Mouse (Mus musculus): ENCODE measurements at regions not wholly inside any gene's neighbourhood (a gene's known extent, or its start where the extent isn't known, plus 50 kb on each side); places are given as distances from the start of the nearest gene placed in this dataset.
A peak's percentile ranks its signal among the peaks of the same experiment; 100 is the strongest.

GRCm38 (mm10) chr15:3171774-3172173, 96.6 kb upstream of the Selenop start:
- no peak for TF ChIP-seq GATA4 (IDR thresholded peaks at IDR 0.05; ENCODE audit: insufficient replicate concordance, low read length)

DNA sequence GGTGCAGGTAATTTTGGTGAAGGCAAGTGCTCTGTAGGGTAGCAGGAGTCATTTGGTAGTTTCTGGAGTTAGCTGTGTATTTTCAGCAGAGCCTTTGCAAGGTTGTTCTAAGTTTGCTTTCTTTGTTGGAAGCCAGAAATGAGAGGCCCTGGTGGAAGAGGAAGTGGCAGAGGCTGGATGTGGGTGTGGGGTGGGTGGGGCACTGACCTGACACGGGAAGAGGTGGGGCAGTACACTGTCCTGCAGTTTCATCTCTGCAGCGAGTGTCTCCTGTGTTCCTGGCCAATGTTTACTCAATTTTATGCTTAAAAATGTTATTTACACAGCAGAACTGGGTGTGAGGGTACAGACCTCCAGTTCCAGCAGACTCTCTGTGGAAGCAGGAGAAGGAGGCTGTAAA, 94.3 kb upstream of the Selenop start:
- TF ChIP-seq GATA4 (IDR thresholded peaks at IDR 0.05; ENCODE audit: insufficient replicate concordance, low read length), result no peak

DNA sequence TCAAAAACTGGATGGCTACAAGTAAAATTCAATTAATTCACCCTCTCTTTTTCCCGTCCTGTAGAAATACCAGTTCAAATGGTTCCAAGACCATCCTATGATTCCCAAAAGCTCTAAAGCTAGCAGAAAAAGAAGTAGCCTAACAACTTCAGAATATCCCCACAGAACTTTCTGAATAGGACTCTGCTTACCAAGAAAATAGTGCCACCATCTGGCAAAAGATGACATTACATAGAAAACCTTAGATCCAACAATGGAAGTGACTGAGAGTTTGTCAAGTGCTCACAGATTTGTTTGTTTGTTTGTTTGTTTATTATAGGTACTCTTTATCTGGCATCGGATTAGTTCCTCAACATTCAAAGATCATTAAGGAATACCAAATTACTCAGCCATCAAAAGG, 93.5 kb upstream of the Selenop start:
- TF ChIP-seq GATA4 (IDR thresholded peaks at IDR 0.05; ENCODE audit: insufficient replicate concordance, low read length), result no peak

GRCm38 (mm10) chr15:3201912-3202653, 66.3 kb upstream of the Selenop start:
- no peak for TF ChIP-seq GATA4 (IDR thresholded peaks at IDR 0.05; ENCODE audit: insufficient replicate concordance, low read length)

GRCm38 (mm10) chr15:3205522-3205921, 62.8 kb upstream of the Selenop start:
- no peak for TF ChIP-seq GATA4 (IDR thresholded peaks at IDR 0.05; ENCODE audit: insufficient replicate concordance, low read length)

DNA sequence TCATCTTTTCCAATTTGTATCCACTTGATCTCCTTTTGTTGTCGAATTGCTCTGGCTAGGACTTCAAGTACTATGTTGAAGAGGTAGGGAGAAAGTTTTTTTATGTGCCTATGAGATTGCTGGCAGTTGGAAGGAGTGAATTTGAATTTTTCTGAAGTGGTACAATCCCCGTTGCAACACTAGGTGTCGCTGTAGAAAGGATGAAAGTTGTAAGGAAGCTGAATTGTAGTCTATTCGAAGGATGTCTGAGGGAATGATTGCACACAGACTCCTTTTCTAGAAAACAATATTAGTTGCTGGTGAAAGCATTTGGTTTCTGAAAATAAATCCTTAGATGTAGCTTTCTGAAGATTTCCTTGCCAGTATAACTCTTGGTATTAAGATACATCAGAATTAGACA, 54.6 kb upstream of the Selenop start:
- no peak for TF ChIP-seq GATA4 (IDR thresholded peaks at IDR 0.05; ENCODE audit: insufficient replicate concordance, low read length)

GRCm38 (mm10) chr15:3215201-3215600, 53.1 kb upstream of the Selenop start:
- TF ChIP-seq GATA4 (IDR thresholded peaks at IDR 0.05; ENCODE audit: insufficient replicate concordance, low read length), result peak; percentile 88

Measured in liver, adult (tissue).